ENCODE assay signal across 16 mouse cellular contexts in genomic region chr3:142647836-142648235, GRCm38 (mm10). TPM values are rescaled to one million over a fixed set of nuclear protein-coding genes. Genes with fewer than 3 reads are reported as not detected.
DNase-seq lines count a peak whose midpoint lies in the region; ATAC-seq and TF ChIP-seq lines count a peak whose summit lies in the region.
"Not testable (repeated sequence)": the region's sequence is repeated elsewhere in the genome, so short reads cannot be mapped to it uniquely, and the experiment has no call there.
"Had no signal": no experiment of that assay in that cellular context is flagged by ENCODE, and none has a peak within 500 bp of the region (broad histone marks: within the 10 kb centered on the region; RNA-seq: fewer than 3 reads in every experiment).

No protein-coding gene starts in this region.

- DNase-seq in adipocyte (ENCODE audit: low spot score): peak; percentile 38
- DNase-seq in cerebellum, postnatal 10 days: peak; percentile 6 to 9
- peak; percentile 60 for DNase-seq in kidney, adult 2 months
- DNase-seq in kidney, postnatal 36 days: peak; percentile 14 to 47
- DNase-seq in lung, postnatal 10 days: peak; percentile 40

- not testable (repeated sequence) for H3K9ac ChIP-seq in stomach, embryonic 16.5 days (ENCODE audit: low read length)

- peak; percentile 33 for ATAC-seq in stomach, embryonic 16.5 days (ENCODE audit: insufficient read depth, low FRiP score)

- H3K27me3 ChIP-seq in kidney, adult 2 months (replicated peaks; ENCODE audit: control insufficient read depth, insufficient read depth, low read length); stomach, embryonic 16.5 days (ENCODE audit: control insufficient read depth, insufficient read depth, low read length): not testable (repeated sequence)

- H3K36me3 ChIP-seq in kidney, adult 2 months (ENCODE audit: control insufficient read depth, insufficient read depth, low read length); stomach, embryonic 16.5 days (ENCODE audit: control insufficient read depth, insufficient read depth, low read length): not testable (repeated sequence)

- not testable (repeated sequence) for H3K27ac ChIP-seq in kidney, adult 2 months (ENCODE audit: insufficient read depth, low read depth, low read length); stomach, embryonic 16.5 days (ENCODE audit: low read length)

- H3K4me2 ChIP-seq in stomach, embryonic 16.5 days (ENCODE audit: low read depth, low read length): not testable (repeated sequence)

- not testable (repeated sequence) for TF ChIP-seq POLR2A in kidney, adult 2 months (IDR thresholded peaks at IDR 0.05; ENCODE audit: low read depth, low read length)

- H3K4me1 ChIP-seq in kidney, adult 2 months (ENCODE audit: control insufficient read depth, insufficient read depth, low read length); stomach, embryonic 16.5 days (ENCODE audit: control insufficient read depth, insufficient read depth, low read length): not testable (repeated sequence)

- WGBS in kidney, adult 2 months: 32% methylated on average over 7 of the region's 7 CpGs
- WGBS in stomach, embryonic 16.5 days: 32% methylated on average over 7 of the region's 7 CpGs

- not testable (repeated sequence) for H3K9me3 ChIP-seq in stomach, embryonic 16.5 days (replicated peaks; ENCODE audit: control insufficient read depth, low read length)

- not testable (repeated sequence) for TF ChIP-seq CTCF in kidney, adult 2 months (conservative IDR thresholded peaks at IDR 0.05; ENCODE audit: insufficient read depth, insufficient read length, low read depth, low read length)

- not testable (repeated sequence) for H3K4me3 ChIP-seq in kidney, adult 2 months (ENCODE audit: insufficient read depth, low read depth, low read length); stomach, embryonic 16.5 days (replicated peaks; ENCODE audit: low read length)

RNA-seq across cellular contexts. Expression of gene Gbp2, which starts 27.4 kb away (rescaled TPM):
- polyA plus RNA-seq in kidney, adult 2 months (2012; rRNA removed): 7.3 and 9.4 TPM in 2 replicates
- 4.1 TPM in 2 replicates for polyA plus RNA-seq in stomach, embryonic 16.5 days (2015; fragmentation: Nextera tagmentation; extraction: Ambion mirVana)
- polyA plus RNA-seq: erythroblast, embryonic 14.5 days; forebrain, embryonic 10.5 days had no signal

RNA-seq across cellular contexts. Expression of gene Kyat3, which starts 53.0 kb away (rescaled TPM):
- 61.2 and 68.2 TPM in 2 replicates for polyA plus RNA-seq in kidney, adult 2 months (2012; rRNA removed)
- polyA plus RNA-seq in stomach, embryonic 16.5 days (2015; fragmentation: Nextera tagmentation; extraction: Ambion mirVana): 17.4 and 17.5 TPM in 2 replicates
- polyA plus RNA-seq: erythroblast, embryonic 14.5 days had no signal

RNA-seq across cellular contexts. Expression of gene Gbp2b, which starts 53.2 kb away (rescaled TPM):
- 0.04 and 0.27 TPM in 2 replicates for polyA plus RNA-seq in kidney, adult 2 months (2012; rRNA removed)
- 0.12 TPM in 1 of 2 replicates, not detected in the other for polyA plus RNA-seq in stomach, embryonic 16.5 days (2015; fragmentation: Nextera tagmentation; extraction: Ambion mirVana)
- polyA plus RNA-seq: cerebellum, adult 2 months; embryonic facial prominence, embryonic 11.5 days; embryonic facial prominence, embryonic 15.5 days; erythroblast, embryonic 14.5 days; forebrain, embryonic 10.5 days; forebrain, embryonic 14.5 days; heart, embryonic 13.5 days; heart, postnatal 0 days; hindbrain, embryonic 11.5 days; hindbrain, embryonic 15.5 days had no signal

Comparison
In these comparisons a context has a peak if more than half of its experiments do, and no peak if none do; other contexts are left out.
1. DNase-seq: peak in every context shown above with its lines; median percentile 60 in kidney, adult 2 months; 40 in lung, postnatal 10 days; 38 in adipocyte; 30 in kidney, postnatal 36 days; 8 in cerebellum, postnatal 10 days.